Mouse (Mus musculus) olfactory bulb, adult 2 months (tissue): ENCODE data around the gene Ifitm6.

ENCODE experiments used
- CTCF ChIP-seq: fragments of 200-500 bp; IDR thresholded peaks from 2 replicates; pipeline ENCODE4 v1.5.1; 2012; ENCODE audit warnings: low read depth, mild to moderate bottlenecking, low read length, moderate library complexity; ENCODE audit not compliant: insufficient read depth
- POLR2A ChIP-seq: fragments of 200-500 bp; IDR thresholded peaks from 2 replicates; pipeline ENCODE4 v1.6.1; 2012; ENCODE audit warnings: mild to moderate bottlenecking, low read depth, low read length, moderate library complexity; ENCODE audit not compliant: insufficient read depth

- TF ChIP-seq POLR2A (no peak), CTCF (no peak)
Observed at GRCm38 (mm10) chr7:141008312-141008761, 9.4 kb downstream of the Ifitm6 start.
